Mouse (Mus musculus) midbrain, embryonic 14.5 days (tissue): ENCODE measurements at regions not wholly inside any gene's neighbourhood (a gene's known extent, or its start where the extent isn't known, plus 50 kb on each side); places are given as distances from the start of the nearest gene placed in this dataset.

Experiments used
- ATAC-seq: fragments of 200-750 bp; cut with Nextera tagmentation; 2 replicates; pipeline ENCODE4 v1.8.0; 2017; ENCODE audit warnings: moderate number of reproducible peaks, moderate library complexity; ENCODE audit not compliant: low FRiP score, low TSS enrichment
- DNase-seq: peaks from one replicate; pipeline ENCODE4 v3.0.0-alpha.2; 2015
- H3K27ac ChIP-seq: fragments of 300-500 bp; sonication (generic); replicated peaks from 2 replicates; pipeline ENCODE4 v1.5.1; 2014; ENCODE audit warnings: mild to moderate bottlenecking, low read depth, low read length, moderate library complexity
- H3K27me3 ChIP-seq: fragments of 300-500 bp; sonication (generic); 2 replicates; pipeline ENCODE4 v1.6.1; 2014; ENCODE audit warnings: low read length, control low read depth, mixed read lengths; ENCODE audit not compliant: control insufficient read depth, insufficient read depth
- H3K36me3 ChIP-seq: fragments of 300-500 bp; sonication (generic); 2 replicates; pipeline ENCODE4 v1.6.1; 2014; ENCODE audit warnings: low read length, control low read depth; ENCODE audit not compliant: control insufficient read depth, insufficient read depth
- H3K4me1 ChIP-seq: fragments of 300-500 bp; sonication (generic); 2 replicates; pipeline ENCODE4 v1.6.1; 2014; ENCODE audit warnings: mild to moderate bottlenecking, antibody characterized with exemption, low read length, control low read depth; ENCODE audit not compliant: control insufficient read depth, insufficient read depth
- H3K4me2 ChIP-seq: fragments of 300-500 bp; sonication (generic); 2 replicates; pipeline ENCODE4 v1.6.1; 2014; ENCODE audit warnings: mild to moderate bottlenecking, low read length, moderate library complexity
- H3K4me3 ChIP-seq: fragments of 300-500 bp; sonication (generic); replicated peaks from 2 replicates; pipeline ENCODE4 v1.5.1; 2014; ENCODE audit warnings: low read depth, low read length
- H3K9ac ChIP-seq: fragments of 300-500 bp; sonication (generic); replicated peaks from 2 replicates; pipeline ENCODE4 v1.6.1; 2014; ENCODE audit warnings: mild to moderate bottlenecking, low read length, moderate library complexity
- H3K9me3 ChIP-seq: fragments of 300-500 bp; sonication (generic); 2 replicates; pipeline ENCODE4 v1.6.1; 2016; ENCODE audit warnings: low read length, control low read depth, mixed read lengths; ENCODE audit not compliant: control insufficient read depth
- WGBS: fragments of 180-500 bp; shearing (Covaris S2); extraction: QIAGEN DNeasy Blood & Tissue Kit; methylation state at CpG from one replicate; pipeline ENCODE4 v1.1.7; 2014; 5-methylcytosine and 5-hydroxymethylcytosine counted together

DNA sequence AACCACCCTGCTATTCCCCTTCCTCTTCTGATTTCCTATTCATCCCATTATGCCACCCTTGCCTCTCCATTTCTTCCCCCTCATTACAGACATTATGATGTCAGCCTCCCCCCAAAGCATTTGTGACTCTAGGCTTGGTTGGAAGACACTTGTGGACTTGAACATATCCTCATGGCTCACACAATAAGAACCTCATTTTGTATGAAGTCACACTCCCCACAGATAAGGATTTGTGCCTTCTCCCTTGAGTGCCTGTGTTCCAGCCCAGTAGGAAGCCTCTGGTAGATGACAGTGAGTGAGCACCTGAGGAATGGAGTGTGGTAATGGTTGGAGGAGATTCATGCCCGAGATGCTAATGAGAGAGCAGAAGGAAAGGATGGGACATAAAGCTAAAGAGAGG lies 313.9 kb upstream of the Trib2 start:
- Histone ChIP-seq H3K36me3 (no peaks in the 10 kb centered on the region), H3K4me2 (no peak overlapping the region), H3K27ac (no peak overlapping the region), H3K9me3 (no peaks in the 10 kb centered on the region), H3K4me3 (no peak overlapping the region), H3K27me3 (no peaks in the 10 kb centered on the region), H3K4me1 (no peaks in the 10 kb centered on the region), H3K9ac (no peak overlapping the region)
- ATAC-seq (no peak), DNase-seq (no peak)
- 69% methylated on average over 1 of the region's 1 CpGs for WGBS

DNA sequence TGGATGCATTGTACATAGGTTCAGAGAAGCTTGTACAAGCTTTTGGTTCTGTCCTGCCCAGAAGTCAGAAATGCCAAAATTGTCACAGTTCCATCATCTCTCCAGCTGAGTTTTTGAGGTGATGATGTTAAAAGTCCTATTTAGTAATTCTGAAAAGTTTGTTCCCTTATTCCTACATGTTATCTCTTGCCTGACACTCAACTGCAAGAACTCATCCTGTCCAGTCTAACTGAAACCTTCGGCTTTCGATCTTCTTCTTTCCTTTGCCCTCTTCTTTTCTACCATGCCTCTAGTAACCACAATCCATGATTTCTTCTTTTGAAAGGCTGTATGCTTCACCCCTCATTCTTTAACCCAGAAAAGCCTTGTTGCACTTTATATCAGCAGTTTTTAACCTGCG lies 313.2 kb upstream of the Trib2 start:
- Histone ChIP-seq H3K9me3 (no peaks in the 10 kb centered on the region), H3K4me2 (no peak overlapping the region), H3K36me3 (no peaks in the 10 kb centered on the region), H3K27me3 (no peaks in the 10 kb centered on the region), H3K4me1 (no peaks in the 10 kb centered on the region), H3K27ac (no peak overlapping the region), H3K4me3 (no peak overlapping the region), H3K9ac (no peak overlapping the region)
- WGBS, result 94% methylated on average over 3 of the region's 3 CpGs
- no peak for DNase-seq
- no peak for ATAC-seq

- H3K4me3 ChIP-seq, result no peak overlapping the region
- ATAC-seq, result no peak
- no peak overlapping the region for H3K27ac ChIP-seq
- H3K9me3 ChIP-seq, result no peaks in the 10 kb centered on the region
- no peak for DNase-seq
- no peak overlapping the region for H3K9ac ChIP-seq
- WGBS, result 92% methylated on average over 3 of the region's 3 CpGs
- no peak overlapping the region for H3K4me2 ChIP-seq
- H3K4me1 ChIP-seq, result no peaks in the 10 kb centered on the region
- no peaks in the 10 kb centered on the region for H3K27me3 ChIP-seq
- H3K36me3 ChIP-seq, result no peaks in the 10 kb centered on the region
Measured at GRCm38 (mm10) chr12:16129243-16129642, 312.5 kb upstream of the Trib2 start.

GRCm38 (mm10) chr12:16124906-16125305 lies 308.2 kb upstream of the Trib2 start:
- 98% methylated on average over 2 of the region's 2 CpGs for whole genome bisulfite sequencing
- H3K9me3 ChIP-seq, result no peaks in the 10 kb centered on the region
- no peak overlapping the region for H3K4me2 ChIP-seq
- no peak overlapping the region for H3K4me3 ChIP-seq
- DNase-seq (no peak), ATAC-seq (no peak)
- H3K27ac ChIP-seq, result no peak overlapping the region
- no peaks in the 10 kb centered on the region for H3K4me1 ChIP-seq
- no peaks in the 10 kb centered on the region for H3K36me3 ChIP-seq
- H3K9ac ChIP-seq, result no peak overlapping the region
- no peaks in the 10 kb centered on the region for H3K27me3 ChIP-seq

DNA sequence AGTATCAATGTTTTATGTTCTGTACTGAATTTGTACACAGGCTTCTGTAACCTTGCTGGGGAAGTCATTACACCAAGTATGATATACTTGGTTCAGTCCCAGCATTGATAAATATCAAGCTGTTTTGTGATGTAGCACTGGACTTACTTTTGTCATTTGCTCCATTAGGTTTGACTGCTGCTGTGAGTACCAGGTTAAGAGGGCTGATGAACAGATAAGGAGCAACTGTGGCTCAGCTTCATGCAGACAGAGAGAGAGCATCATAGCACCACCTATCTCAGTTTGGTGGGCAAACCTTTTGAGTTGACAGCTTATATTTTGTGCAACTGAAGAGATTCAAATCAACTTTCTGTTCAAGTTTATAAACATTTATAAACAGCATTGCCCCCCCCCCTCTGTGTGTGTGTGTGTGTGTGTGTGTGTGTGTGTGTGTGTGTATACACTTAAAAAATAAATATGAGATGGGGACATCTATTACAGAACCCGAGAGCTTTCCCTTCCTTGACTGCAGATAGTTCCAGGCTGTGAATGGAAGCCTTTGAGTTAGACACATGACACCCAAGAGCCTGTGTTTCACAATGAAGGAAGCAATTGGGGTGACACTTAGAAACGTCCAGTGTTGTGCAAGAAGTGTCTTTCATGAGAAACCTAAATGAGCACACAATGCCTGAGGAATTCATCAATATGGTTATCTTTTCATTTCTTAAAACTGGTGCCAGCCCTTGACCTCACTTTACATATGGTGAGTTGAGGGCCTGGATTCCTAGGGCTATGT lies 305.8 kb upstream of the Trib2 start:
- no peaks in the 10 kb centered on the region for H3K9me3 ChIP-seq
- 60% methylated on average over 2 of the region's 2 CpGs for WGBS
- H3K4me3 ChIP-seq, result no peak overlapping the region
- DNase-seq (no peak), ATAC-seq (no peak)
- no peak overlapping the region for H3K4me2 ChIP-seq
- no peak overlapping the region for H3K9ac ChIP-seq
- H3K36me3 ChIP-seq, result no peaks in the 10 kb centered on the region
- H3K27ac ChIP-seq, result no peak overlapping the region
- no peaks in the 10 kb centered on the region for H3K27me3 ChIP-seq
- H3K4me1 ChIP-seq, result no peaks in the 10 kb centered on the region

DNA sequence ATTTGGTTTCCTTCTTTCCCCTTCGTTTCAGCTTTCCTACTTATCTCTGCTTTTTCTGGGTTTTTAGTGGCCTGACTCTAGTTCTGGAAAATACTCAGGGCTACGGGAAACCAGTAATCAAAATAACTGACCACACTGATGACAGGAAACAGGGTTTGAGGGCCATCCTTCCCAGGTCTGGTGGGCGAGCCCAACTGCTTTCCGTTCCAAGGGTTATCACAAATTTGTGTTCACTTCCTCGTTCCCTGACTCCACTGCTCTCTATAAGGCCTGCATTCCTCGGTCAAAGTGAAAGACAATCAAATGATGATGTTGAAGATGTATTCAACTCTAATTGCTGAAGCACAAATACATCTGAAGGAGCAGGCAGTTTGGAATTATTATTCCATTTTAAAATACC lies 305.1 kb upstream of the Trib2 start:
- Histone ChIP-seq H3K36me3 (no peaks in the 10 kb centered on the region), H3K4me1 (no peaks in the 10 kb centered on the region), H3K27me3 (no peaks in the 10 kb centered on the region), H3K27ac (no peak overlapping the region), H3K9ac (no peak overlapping the region), H3K9me3 (no peaks in the 10 kb centered on the region), H3K4me3 (no peak overlapping the region), H3K4me2 (no peak overlapping the region)
- ATAC-seq, result no peak
- WGBS, result 90% methylated on average over 6 of the region's 6 CpGs
- DNase-seq, result no peak

DNA sequence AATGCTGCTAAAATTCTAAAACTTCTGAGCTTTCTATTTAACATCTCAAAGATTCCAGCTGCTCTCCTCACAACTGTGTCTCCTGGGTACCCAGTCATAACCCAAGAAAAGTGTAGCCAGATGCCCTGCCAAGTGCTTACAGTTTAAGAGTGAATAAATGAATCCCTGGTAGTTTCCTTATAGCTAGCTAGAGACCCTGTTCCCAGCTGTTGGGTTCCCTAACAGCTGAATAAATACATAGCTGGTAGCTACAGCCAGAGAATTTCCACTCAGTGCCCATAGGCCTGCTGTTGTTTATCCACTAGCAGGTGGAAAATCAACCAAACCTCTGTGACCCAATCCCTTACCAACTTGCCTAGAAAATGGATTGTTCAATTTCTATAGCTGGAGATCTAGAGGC lies 302.0 kb upstream of the Trib2 start:
- H3K27me3 ChIP-seq, result no peaks in the 10 kb centered on the region
- no peaks in the 10 kb centered on the region for H3K9me3 ChIP-seq
- H3K4me3 ChIP-seq, result no peak overlapping the region
- H3K9ac ChIP-seq, result no peak overlapping the region
- no peaks in the 10 kb centered on the region for H3K36me3 ChIP-seq
- ATAC-seq (no peak), DNase-seq (no peak)
- H3K4me1 ChIP-seq, result no peaks in the 10 kb centered on the region
- no peak overlapping the region for H3K4me2 ChIP-seq
- no peak overlapping the region for H3K27ac ChIP-seq

DNA sequence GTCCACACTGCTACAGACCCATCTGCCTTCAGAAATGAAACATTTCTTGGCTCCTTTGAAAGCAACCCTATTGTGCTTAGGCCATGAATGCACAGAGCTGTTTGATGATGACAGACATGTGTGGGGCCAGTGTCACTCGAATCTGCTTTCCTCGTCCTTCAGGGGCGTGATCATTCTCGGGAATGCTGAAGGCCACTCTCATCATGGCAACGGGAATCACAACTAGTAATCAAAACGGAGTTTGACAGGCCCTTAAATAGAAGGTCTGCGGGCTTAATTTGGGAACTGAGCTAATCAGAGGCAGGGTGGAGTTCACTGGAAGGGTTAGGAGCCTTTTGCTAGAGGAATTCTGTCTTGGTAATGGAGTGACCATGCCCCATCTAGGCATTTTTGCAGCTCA lies 290.2 kb upstream of the Trib2 start:
- Histone ChIP-seq H3K4me3 (no peak overlapping the region), H3K4me2 (no peak overlapping the region), H3K27ac (no peak overlapping the region), H3K27me3 (no peaks in the 10 kb centered on the region), H3K4me1 (no peaks in the 10 kb centered on the region), H3K9me3 (no peaks in the 10 kb centered on the region), H3K36me3 (no peaks in the 10 kb centered on the region), H3K9ac (no peak overlapping the region)
- DNase-seq (no peak), ATAC-seq (no peak)
- 56% methylated on average over 7 of the region's 7 CpGs for WGBS

- H3K27ac ChIP-seq, result no peak overlapping the region
- no peaks in the 10 kb centered on the region for H3K4me1 ChIP-seq
- DNase-seq (no peak), ATAC-seq (no peak)
- no peak overlapping the region for H3K4me2 ChIP-seq
- no peak overlapping the region for H3K4me3 ChIP-seq
- H3K36me3 ChIP-seq, result no peaks in the 10 kb centered on the region
- H3K27me3 ChIP-seq, result no peaks in the 10 kb centered on the region
- no peaks in the 10 kb centered on the region for H3K9me3 ChIP-seq
- WGBS, result 90% methylated on average over 7 of the region's 7 CpGs
- H3K9ac ChIP-seq, result no peak overlapping the region
Measured at GRCm38 (mm10) chr12:16098840-16099239, 282.1 kb upstream of the Trib2 start.
